Mouse (Mus musculus) layer of hippocampus, postnatal 36 days (tissue): ENCODE measurements at regions not wholly inside any gene's neighbourhood (a gene's known extent, or its start where the extent isn't known, plus 50 kb on each side); places are given as distances from the start of the nearest gene placed in this dataset.

Experiments
- DNase-seq, 2 experiments: peaks; one replicate each; pipeline ENCODE4 v3.0.0; 2022

DNA sequence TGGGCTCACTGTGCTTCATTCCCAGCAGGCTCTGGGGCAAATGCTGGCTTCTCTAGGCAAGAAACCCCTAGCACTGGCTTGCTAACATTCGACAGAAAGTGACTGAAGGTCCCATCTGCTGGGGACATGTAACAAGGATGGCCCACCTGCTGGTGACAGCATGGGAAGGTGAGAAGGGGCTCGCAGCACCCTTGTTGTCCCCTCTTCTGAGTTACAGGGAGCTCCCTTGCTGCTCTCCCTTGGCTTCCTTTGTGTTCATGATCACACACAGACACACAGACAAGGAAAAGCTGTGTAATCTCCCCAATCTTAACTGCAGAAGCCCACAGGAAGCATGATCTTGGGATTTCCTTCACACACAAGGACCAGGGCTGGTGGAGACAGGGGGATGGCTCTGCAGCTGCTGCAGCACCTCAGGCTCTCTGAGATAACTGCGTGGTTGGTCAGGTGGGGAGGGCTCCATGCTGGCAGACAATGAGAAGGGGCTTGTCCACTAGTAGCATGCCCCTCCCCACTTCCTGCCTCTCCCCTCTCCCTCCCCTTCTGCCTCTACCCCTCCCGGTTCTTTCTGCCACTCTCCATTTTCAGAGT is 95.3 kb upstream of the Trpm1 start:
- no peak for DNase-seq

DNA sequence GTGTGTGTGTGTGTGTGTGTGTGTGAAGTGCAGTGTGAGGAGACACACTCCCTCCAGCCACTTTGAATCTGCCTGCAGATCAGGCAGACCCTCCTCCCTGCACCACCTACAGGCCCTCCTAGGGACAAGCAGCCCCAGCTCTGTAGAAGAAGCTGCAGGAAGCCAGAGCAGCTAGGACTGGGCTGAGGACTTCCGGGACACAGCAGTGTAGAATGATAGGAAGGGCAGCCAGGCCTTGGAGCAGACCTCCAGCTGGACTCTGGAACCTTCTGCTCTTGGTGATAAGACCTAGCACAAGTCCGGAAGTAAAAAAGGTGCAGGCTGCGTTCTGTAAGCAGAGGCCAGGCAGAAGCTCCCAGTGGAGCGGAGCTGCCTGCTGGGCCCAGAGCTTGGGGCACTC is 95.8 kb upstream of the Trpm1 start:
- no peak for DNase-seq

DNA sequence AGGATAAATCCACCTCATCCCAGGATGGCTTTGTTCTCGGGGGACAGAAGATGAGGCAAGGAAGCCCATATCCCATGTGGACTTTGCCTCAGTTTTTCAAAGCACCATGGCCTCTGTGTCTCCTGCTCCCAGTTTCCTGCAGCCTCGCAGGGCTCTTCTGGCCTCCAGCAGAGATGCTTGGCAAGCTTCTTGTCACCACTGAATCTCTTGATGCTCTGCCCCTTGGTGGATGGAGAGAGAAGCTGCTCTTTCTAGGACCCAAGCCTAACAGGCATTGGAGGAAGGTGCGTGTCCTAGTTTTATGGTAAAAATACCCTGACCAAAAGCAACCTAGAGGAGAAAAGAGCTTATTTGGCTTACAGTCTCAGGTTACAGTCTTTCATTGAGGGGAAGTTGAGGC is 97.1 kb upstream of the Trpm1 start:
- no peak for DNase-seq

DNA sequence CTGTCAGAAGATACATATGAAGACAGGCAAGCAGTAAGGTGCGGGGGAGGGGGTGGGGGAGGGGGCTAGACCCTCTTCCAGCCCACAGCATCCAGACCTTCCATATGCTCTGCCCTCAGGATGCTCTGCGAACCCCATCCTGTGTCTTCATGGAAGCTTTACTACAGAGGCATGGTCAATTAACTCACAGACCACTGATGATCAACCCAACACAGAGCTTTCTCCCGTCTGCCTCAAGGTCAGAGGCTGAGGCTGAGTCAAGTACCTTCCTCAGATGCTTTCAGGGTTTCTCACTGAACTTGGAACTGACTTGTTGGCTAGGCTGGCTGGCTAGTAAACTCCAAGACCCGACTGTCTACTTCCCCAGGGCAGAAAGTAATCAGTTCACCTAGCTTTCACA is 98.6 kb upstream of the Trpm1 start:
- DNase-seq: no peak

DNA sequence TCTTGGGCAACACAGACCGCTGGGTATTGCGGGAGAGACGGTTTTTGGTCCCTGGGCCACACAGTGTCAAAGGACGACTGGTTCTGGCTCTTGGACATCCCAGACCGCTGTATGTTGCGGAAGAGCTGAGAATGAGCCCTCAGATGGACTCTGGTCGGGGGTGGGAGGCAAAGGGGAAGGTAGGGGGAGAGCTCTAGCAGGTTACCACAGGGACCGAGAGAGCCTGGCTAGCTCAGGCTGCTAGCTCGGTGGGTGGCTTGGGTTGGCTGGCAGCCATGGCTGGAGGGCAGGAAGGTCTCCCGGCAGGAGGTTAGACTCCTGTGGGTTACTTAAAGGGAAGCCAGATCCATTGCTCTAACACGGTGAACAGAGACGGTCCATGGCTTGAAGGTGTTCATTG is 99.9 kb upstream of the Trpm1 start:
- DNase-seq: no peak

DNA sequence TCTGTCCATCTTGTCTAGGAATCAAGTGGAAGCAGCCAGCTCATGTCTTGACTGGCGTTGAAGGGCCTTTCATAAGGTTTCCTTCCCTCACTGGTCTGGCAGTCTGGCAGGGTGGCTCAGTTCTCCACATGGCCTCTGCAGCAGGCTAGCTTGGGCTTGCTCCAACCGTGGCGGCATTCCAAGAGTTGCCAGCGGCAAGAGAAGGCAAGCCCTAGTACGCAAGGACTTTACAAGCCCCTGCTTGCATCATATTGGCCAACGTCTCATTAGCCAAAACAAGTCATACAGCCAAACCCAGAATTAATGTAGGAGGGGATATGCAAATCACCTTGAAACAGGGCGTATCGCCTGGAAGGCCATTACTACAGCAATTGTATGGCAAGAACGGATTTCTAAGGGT is 101.2 kb upstream of the Trpm1 start:
- DNase-seq: peak; percentile 56 to 57

DNA sequence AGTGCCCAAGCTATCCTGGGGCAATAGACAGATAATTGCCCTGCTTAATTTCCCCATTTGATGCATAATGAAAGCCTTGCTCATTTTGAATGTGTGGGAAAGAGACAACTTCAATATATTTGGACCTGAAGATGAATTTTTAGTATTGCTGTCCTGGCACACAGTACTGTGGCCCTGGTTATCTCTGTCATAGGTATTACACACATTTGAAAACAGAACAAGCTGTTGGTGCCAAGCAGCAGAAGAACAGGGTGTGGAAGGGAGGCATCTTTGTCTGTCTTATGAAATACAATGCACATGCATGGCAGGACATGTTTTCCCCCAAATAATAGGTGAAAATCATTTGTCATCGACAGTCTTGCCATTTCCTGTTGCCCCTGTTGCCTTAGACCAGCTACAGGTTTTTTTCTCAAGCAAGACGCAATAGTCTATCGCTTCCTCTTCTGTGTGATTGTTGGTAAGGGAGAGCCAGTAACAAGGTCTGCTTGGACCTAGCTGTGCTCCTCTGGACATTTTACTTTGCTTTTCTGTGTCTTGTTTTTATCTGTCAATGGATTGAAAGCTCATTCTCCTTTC is 102.7 kb upstream of the Trpm1 start:
- no peak for DNase-seq

DNA sequence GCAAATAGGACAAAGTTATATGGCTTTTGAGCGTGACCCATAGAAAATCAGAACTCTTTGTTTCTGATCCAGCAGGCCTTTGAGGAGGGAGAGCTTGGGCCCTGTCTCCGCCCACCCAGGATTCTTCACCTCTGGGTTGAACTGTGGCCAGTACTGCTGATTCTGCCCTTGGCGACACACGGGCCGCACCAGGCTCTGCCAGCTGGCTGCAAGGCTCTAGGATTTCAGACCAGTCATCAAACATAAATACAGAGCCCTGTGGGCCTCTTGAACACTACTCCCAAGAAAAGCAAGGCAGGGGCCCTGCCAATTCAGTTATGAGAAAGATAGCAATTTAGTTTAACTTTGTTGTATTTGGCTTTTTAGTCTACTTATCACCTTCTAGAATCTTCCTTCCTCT is 103.4 kb upstream of the Trpm1 start:
- DNase-seq: no peak

DNA sequence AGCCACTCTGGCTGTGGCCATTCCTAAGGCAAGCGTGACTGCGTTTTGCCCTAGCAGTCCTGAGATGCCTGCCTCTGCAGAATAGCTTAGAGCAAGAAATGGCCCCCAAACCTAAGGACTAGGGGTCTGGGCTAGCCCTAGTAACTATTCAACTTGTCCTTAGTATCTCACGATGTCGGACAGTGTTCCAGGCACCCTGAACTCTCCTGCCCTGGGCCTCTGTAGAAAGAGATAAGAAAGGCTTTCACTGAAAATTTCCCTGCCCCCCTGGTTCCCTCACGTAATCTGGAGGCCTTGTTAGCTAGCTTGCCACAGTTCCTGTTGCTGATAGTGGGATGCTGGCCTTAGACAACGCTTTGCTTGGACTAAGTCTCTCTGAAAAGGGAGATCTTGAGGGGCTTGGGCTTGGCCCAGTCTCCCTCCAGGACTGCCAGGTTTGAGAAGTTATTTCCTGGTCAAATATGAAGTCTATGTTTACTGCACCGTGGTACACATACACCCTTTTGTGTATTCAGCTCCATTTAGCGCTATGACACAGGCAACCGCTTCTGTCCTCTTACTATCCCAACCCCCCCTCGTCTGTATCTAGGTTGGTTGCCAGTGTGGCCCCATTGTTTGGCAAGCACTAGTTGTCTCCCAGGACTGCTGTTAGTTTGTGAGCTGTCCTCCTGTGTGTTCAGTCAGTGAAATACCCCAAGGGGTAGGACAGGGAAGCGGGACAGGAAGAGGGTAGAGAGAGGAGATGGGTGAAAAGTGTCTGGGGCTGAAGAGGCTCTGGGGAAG is 104.3 kb upstream of the Trpm1 start:
- no peak for DNase-seq

DNA sequence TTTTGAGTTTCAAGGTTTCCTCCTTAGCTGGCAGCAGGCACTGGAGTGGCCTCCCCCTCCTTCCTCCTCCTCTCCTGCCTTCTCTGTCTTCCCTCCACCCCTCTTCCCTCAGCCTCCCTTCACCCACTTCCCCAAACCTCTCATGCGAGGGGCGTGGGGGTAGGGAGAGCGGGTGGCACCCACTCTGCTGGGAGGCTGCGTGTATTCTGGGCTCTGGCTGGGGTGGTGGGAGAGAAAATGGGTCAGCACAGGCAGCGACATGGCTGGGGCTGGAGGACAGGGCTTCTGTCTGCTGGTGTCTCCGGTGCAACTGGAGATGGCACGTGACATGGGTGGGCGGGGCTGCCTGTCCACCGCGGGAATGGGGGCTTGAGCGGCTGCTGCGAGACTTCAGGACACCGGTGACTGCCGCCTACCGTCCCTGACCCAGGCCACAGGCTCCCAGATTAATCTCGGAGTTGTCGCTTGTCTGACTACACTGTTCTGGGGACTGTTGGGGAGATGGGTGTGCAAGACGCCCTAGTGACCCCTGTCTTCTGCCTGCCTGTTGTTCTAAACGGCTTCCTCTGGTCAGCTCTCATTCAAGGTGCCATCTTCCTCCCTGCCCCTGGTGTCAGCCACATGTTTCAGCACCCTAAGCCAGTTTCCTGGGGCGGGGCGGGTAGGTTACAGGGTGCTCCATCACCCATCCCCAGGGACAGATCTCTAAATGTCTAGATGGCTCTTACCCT is 105.0 kb upstream of the Trpm1 start:
- DNase-seq: peak in 1 of 2 experiments; percentile 44

DNA sequence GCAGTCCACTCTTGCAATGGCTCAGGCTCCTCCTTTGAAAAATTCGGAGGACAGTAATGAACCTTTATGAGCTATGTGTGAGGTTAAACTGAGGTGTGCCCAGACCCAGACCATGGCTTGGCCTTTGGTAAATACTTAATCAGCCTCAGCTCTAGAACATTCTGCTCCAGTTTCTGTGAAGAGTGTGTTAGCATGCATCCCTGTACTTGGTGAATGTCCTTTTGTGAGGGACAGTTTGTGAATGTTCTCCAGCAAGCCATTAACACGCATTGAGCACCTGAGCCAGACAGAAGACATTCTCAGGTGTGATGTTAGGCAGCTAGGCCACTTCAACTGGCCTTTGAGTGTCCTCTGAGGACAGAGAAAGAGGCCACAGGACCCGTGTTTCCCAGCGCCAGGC is 105.8 kb upstream of the Trpm1 start:
- DNase-seq: no peak

DNA sequence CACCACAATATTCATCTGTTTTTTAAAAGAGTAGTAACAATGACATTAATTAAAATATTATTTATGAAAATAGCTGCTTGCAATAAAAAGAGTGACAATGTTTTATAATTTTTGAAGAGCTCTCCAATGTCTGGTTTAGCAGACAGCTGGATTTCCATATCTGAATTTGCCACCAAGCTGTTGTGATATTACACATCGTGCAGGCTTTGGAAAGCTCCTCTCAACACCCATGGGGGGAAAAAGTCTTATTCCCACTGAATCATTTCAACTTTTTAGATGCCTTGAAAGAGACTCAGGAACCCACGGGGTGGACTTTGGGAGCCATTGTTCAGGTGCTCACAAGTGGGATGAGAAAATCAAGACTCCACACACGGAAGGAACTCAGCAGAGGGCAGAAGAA is 106.6 kb upstream of the Klf13 start:
- no peak for DNase-seq

DNA sequence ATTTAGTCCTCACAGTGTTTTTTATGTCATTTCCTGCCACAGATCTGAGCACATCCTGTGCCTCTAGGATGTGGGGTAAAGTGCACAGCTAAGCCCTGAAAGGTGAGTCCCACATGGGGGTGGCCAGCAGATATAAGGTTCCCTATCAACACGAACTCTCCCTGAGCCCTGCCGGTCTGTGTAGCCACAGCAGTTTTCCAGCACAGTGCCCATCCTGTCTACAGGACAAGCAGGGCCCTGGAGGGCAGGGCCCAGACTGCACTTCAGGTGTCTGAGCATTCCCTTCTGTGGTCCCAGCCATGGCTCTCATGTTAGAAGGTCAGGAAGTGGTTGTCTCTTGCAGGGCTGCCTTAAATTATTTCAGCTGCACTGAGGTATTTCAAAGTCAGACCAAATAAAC is 104.3 kb upstream of the Klf13 start:
- no peak for DNase-seq

DNA sequence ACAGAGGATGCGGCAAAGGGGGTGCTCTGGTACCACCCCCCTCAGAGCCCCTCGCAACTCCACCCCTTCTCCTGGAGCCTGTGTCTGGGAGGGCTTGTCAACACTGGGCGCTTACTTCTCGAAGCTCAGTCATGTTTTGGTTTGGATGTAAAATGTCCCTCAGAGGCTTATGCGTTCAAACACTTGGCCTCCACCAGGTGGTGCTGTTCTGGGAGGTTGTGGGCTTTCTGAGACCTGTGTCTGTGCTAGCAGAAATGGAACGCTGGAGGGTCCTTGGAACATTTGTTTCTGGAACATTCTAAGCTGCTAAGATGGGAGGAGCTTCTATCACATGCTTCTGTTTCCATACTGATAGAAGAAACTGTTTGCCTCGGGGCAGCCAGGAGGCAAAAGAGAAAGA is 102.6 kb upstream of the Klf13 start:
- DNase-seq: no peak

DNA sequence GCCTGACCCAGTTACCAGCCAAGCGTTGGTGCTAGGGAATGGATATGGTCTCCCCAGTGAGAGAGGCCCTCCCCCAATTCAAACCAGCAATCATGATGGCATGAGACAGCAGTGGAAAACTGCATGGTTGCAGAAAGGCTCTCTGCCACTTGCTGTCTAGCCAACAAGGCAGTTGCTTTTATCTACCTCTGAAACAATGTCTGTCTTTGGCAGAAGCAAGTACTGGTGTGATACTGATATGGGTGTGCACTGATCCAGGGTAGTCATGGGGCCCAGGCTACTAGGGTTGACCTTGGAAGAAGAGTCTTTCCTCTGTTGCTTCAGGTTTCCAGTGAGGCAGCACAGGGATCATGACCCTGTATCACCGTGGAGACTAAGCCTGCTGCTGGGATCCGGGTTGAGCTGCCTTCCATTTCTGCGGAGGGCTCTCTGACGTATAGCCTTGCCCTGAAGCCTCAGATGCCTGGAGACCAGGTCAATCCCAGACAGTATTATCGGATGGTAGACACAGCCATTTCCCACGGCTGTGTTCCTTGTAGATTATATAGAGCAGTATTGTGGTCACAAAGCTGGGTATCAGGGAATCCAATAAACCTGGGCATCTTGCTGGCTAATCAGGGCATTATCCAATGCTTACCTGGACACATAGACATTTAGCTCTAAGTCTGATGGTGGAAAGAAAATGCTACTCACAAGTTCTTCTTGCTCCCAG is 101.5 kb upstream of the Klf13 start:
- DNase-seq: no peak

DNA sequence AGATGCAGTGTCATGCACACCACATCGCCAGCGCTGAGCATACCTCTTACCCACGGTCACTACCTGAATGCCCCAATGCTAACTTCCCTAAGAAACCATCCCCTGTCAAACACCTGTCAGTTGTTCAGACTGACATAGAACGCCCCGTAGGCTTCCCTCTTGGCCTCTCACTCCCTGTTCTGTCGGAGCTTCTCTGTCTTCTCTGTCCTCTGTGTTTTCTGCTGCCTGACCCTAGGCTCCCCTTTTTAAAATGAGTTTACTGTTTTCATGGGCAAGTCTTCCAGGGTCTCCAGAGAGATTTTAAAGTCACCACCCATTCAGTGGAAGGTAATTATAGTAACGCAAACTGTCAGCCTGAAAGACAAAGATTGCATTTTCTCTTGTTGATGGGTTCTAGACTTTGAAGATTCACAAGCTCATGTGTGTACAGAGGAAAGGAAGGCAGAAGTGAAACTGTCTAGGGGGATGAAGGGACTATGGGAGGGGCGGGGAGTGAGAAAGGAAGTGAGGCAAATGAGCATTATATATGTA is 99.1 kb upstream of the Klf13 start:
- no peak for DNase-seq

DNA sequence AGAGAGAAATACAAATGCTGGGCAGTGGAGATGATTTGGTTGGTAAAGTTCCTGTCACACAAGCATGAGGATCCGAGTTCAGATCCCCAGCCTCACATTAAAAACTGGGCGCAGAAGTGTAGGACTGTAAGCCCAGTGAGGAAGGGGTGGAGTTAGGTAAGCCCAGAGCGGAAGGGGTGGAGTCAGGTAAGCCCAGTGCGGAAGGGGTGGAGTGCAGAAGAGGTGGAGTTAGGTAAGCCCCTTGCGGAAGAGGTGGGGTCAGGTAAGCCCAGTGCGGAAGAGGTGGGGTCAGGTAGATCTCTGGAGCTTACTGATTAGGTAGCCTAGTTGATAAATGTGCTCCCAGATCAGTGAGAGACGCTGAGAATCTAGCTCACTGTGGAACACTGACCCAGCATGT is 97.4 kb upstream of the Klf13 start:
- no peak for DNase-seq

DNA sequence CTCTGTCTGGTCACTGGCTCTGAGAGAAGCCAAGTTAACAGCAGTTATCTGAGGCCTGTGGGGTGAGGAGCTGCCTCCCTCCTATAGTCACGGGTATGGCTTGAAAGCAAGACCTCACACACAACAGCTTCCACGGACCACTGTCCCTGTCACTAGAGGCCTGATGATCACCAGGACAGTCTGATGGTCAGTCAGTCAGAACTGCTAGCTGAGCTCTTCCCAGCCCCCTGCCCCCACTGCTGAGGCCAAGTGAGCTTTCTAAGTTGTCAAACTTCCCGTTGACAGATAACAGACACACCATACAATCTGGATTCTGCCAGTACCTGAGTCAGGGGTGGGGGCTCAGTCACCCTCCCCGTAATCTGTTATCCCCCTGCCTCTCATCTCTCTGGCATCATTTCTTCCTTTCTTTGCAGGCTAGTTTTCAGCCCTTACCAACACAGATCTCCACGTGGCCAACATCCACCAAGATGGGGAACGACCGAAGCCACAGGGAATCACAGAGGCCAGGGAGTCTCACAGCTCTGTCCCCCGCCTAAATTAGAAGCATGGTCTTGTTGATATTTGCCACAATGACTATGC is 96.4 kb upstream of the Klf13 start:
- DNase-seq: no peak

DNA sequence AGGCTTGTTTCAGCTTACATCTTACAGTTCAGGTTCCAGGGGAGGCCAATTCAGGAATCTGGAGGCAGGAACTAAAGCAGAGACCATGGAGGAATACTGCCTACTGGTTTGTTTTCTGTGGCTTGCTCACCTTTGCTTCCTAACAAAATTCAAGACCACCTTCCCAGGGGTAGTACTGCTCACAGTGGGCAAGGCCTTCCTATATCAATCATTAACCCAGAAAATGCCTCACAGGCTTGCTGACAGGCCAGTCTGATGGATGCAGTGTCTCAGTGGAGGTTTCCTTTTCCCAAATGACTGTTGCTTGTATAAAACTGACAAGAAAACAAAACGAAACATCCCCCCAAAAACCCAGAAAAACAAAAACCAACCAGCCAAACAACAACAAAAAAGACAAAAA is 95.8 kb upstream of the Klf13 start:
- no peak for DNase-seq

DNA sequence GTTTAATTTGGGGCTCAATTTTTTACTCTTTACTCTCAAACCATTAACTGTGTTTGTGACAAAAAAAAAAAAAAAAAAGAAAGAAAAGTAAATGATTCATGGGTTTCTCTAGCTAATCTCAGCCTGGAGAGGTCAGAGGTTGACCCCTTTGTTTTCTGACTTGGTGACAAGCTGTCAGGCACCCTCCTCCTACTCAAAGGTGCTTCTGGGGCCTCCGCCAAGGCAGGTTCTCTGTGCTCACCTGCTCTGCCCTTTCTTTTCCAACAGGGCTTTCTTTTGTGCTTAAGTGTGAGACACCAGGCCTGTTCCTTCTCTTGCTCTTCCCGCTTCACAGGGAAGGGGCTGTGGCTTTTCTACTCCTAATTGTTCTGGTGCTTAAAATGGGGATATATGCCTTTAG is 94.7 kb upstream of the Klf13 start:
- no peak for DNase-seq

DNA sequence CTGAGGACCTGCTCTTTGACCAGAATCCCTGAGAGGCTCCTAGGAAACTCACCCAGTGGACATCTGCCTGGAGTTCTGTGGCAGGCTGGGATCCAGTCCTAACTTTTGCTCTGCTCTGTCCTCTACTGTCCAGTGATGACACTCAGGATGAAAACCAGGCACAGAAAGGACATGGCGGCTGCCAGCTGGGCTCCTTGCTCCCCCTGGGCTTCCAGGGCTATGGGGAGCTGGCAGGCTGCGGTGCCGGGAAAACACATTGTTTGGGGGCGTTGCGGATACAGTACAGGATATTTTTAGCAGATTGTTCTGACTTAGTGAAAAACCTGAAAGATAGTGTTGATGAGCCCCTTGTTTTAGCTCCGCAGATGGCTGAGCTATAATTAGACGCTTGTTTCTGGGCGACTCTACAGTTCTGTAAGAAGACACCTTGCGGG is 94.2 kb upstream of the Klf13 start:
- DNase-seq: peak; percentile 74 to 79

DNA sequence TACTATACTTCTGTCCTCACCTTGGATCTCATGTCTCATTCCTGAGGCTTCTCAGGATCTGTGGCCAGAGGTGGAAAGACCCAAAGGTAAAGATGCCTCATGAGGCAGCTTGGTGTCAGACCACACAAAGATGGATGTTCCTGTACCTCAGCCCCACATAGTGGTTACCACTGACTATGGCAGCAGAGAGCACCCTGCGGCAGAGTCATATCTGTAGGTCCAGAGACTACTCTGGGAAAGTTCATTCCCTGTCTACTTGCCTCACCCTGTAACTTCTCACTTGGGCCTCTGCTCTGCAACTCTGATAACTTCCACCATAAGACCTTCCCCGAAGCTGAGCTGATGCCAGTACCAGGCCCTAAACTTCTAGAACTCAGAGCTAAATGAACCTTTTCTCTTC is 91.9 kb upstream of the Klf13 start:
- no peak for DNase-seq
